Mouse (Mus musculus) heart, embryonic 11.5 days (tissue): ENCODE results near the gene Unkl. TPM values are rescaled to one million over a fixed set of nuclear protein-coding genes. Genes with fewer than 3 reads are reported as not detected.

ENCODE experiments used
- ATAC-seq: fragments of 200-750 bp; cut with Nextera tagmentation; replicated peaks from 2 replicates; pipeline ENCODE4 v1.8.0; 2017; ENCODE audit warnings: moderate library complexity; ENCODE audit not compliant: insufficient number of reproducible peaks, low FRiP score, low TSS enrichment
- H3K27ac ChIP-seq: fragments of 300-500 bp; sonication (generic); 2 replicates; pipeline ENCODE4 v1.5.1; 2014; ENCODE audit warnings: mild to moderate bottlenecking, low read depth, low read length
- H3K27me3 ChIP-seq: fragments of 300-500 bp; sonication (generic); 2 replicates; pipeline ENCODE4 v1.6.1; 2014; ENCODE audit warnings: mild to moderate bottlenecking, low read length, mixed read lengths; ENCODE audit not compliant: control insufficient read depth, insufficient read depth
- H3K36me3 ChIP-seq: fragments of 300-500 bp; sonication (generic); 2 replicates; pipeline ENCODE4 v1.6.1; 2014; ENCODE audit warnings: mild to moderate bottlenecking, low read length, moderate library complexity, mixed read lengths; ENCODE audit not compliant: control insufficient read depth, insufficient read depth
- H3K4me1 ChIP-seq: fragments of 300-500 bp; sonication (generic); 2 replicates; pipeline ENCODE4 v1.6.1; 2014; ENCODE audit warnings: low read length; ENCODE audit not compliant: control insufficient read depth, insufficient read depth
- H3K4me2 ChIP-seq: fragments of 300-500 bp; sonication (generic); 2 replicates; pipeline ENCODE4 v1.6.1; 2014; ENCODE audit warnings: mild to moderate bottlenecking, moderate library complexity
- H3K4me3 ChIP-seq: fragments of 300-500 bp; sonication (generic); 2 replicates; pipeline ENCODE4 v1.5.1; 2014; ENCODE audit warnings: low read depth, low read length
- H3K9ac ChIP-seq: fragments of 300-500 bp; sonication (generic); 2 replicates; pipeline ENCODE4 v1.6.1; 2014; ENCODE audit warnings: mild to moderate bottlenecking, low read depth, low read length, moderate library complexity
- H3K9me3 ChIP-seq: fragments of 300-500 bp; sonication (generic); replicated peaks from 2 replicates; pipeline ENCODE4 v1.6.1; 2016; ENCODE audit warnings: low read length; ENCODE audit not compliant: control insufficient read depth
- WGBS: fragments of 180-500 bp; shearing (Covaris S2); extraction: QIAGEN DNeasy Blood & Tissue Kit; methylation state at CpG from one replicate; pipeline ENCODE4 v1.1.7; 2014; ENCODE audit not compliant: insufficient replicate concordance; 5-methylcytosine and 5-hydroxymethylcytosine counted together
- polyA plus RNA-seq: library from polyadenylated mRNA; unstranded; fragments of >200 nt; fragmentation: Nextera tagmentation; extraction: Ambion mirVana; gene quantifications from 2 replicates; pipeline ENCODE4 v1.2.1, GENCODE M21; 2014

Unkl gene
- polyA plus RNA-seq, 1 experiment from 2014 or later: 3.2 TPM

- Histone ChIP-seq H3K4me3 (no peak overlapping the region), H3K4me2 (no peak overlapping the region)
Observed at GRCm38 (mm10) chr17:25255110-25255509, 66.9 kb downstream of the Unkl start.

GRCm38 (mm10) chr17:25256140-25256754 is 68.0 kb downstream of the Unkl start, which contains the start of gene Baiap3:
Gene Baiap3, minus strand, starts transcription at chr17:25256364.
- peak; percentile 51; the same call in 1 of the 2 replicates for ATAC-seq
- Histone ChIP-seq H3K4me2 (peak within 1 kb of the TSS; percentile 82), H3K9ac (peak within 1 kb of the TSS; percentile 54), H3K4me3 (peak within 1 kb of the TSS; percentile 43), H3K9me3 (no peaks in the 10 kb centered on the region), H3K27me3 (peaks cover 48% of the 10 kb centered on the region), H3K36me3 (peaks cover 9% of the 10 kb centered on the region; the same call in 1 of the 2 replicates), H3K27ac (no peak within 1 kb of the TSS), H3K4me1 (peaks cover 10% of the 10 kb centered on the region)
- 3% methylated on average over 30 of the region's 35 CpGs for WGBS

More at GRCm38 (mm10) chr17:25255110-25255509, 66.9 kb downstream of the Unkl start:
- ATAC-seq: no peak
- peaks cover 53% of the 10 kb centered on the region for H3K27me3 ChIP-seq
- 49% methylated on average over 2 of the region's 2 CpGs for WGBS
- H3K9ac ChIP-seq: no peak overlapping the region
- H3K27ac ChIP-seq: no peak overlapping the region
- no peaks in the 10 kb centered on the region for H3K9me3 ChIP-seq
- H3K36me3 ChIP-seq: peaks cover 8% of the 10 kb centered on the region; the same call in 1 of the 2 replicates
- peaks cover 10% of the 10 kb centered on the region for H3K4me1 ChIP-seq

- peaks cover 36% of the 10 kb centered on the region for H3K27me3 ChIP-seq
- H3K36me3 ChIP-seq: peaks cover 14% of the 10 kb centered on the region
- no peak overlapping the region for H3K27ac ChIP-seq
- 50% methylated on average over 6 of the region's 6 CpGs for WGBS
- no peaks in the 10 kb centered on the region for H3K9me3 ChIP-seq
- ATAC-seq: no peak
- H3K4me2 ChIP-seq: no peak overlapping the region
- no peak overlapping the region for H3K9ac ChIP-seq
- H3K4me3 ChIP-seq: no peak overlapping the region
- peaks cover 10% of the 10 kb centered on the region for H3K4me1 ChIP-seq
Observed at GRCm38 (mm10) chr17:25257804-25258261, 69.6 kb downstream of the Unkl start.

- H3K9ac ChIP-seq: no peak overlapping the region
- 72% methylated on average over 3 of the region's 3 CpGs for WGBS
- H3K4me3 ChIP-seq: no peak overlapping the region
- H3K27ac ChIP-seq: no peak overlapping the region
- H3K4me1 ChIP-seq: no peaks in the 10 kb centered on the region
- no peak for ATAC-seq
- H3K4me2 ChIP-seq: no peak overlapping the region
- H3K9me3 ChIP-seq: no peaks in the 10 kb centered on the region
- peaks cover 57% of the 10 kb centered on the region for H3K36me3 ChIP-seq
- no peaks in the 10 kb centered on the region for H3K27me3 ChIP-seq
Observed at GRCm38 (mm10) chr17:25264453-25264852, 76.3 kb downstream of the Unkl start.

- Histone ChIP-seq H3K36me3 (peaks cover 26% of the 10 kb centered on the region), H3K27me3 (no peaks in the 10 kb centered on the region), H3K9ac (peak overlapping the region; percentile 99), H3K4me1 (peaks cover 18% of the 10 kb centered on the region), H3K27ac (no peak overlapping the region), H3K4me2 (peak overlapping the region; percentile 95), H3K9me3 (no peaks in the 10 kb centered on the region), H3K4me3 (peak overlapping the region; percentile 94; the same call in 1 of the 2 replicates)
- ATAC-seq: no peak
- 67% methylated on average over 2 of the region's 2 CpGs for WGBS
Observed at GRCm38 (mm10) chr17:25270795-25271335, 82.7 kb downstream of the Unkl start.

GRCm38 (mm10) chr17:25272326-25272725 is 84.1 kb downstream of the Unkl start:
- peaks cover 18% of the 10 kb centered on the region for H3K4me1 ChIP-seq
- H3K9ac ChIP-seq: peak overlapping the region; percentile 99
- H3K4me2 ChIP-seq: peak overlapping the region; percentile 95
- peak overlapping the region; percentile 94 for H3K4me3 ChIP-seq
- no peaks in the 10 kb centered on the region for H3K27me3 ChIP-seq
- no peaks in the 10 kb centered on the region for H3K9me3 ChIP-seq
- ATAC-seq: no peak
- WGBS: under 1% methylated on average over 10 of the region's 10 CpGs
- peak overlapping the region; percentile 99 for H3K27ac ChIP-seq
- peaks cover 16% of the 10 kb centered on the region for H3K36me3 ChIP-seq

- Histone ChIP-seq H3K27me3 (no peaks in the 10 kb centered on the region), H3K4me2 (peak overlapping the region; percentile 95), H3K27ac (peak overlapping the region; percentile 99), H3K4me3 (peak overlapping the region; percentile 94), H3K9ac (peak overlapping the region; percentile 99), H3K4me1 (peaks cover 18% of the 10 kb centered on the region), H3K36me3 (peaks cover 8% of the 10 kb centered on the region), H3K9me3 (no peaks in the 10 kb centered on the region)
- ATAC-seq: peak; percentile 86
- WGBS: under 1% methylated on average over 80 of the region's 92 CpGs
Observed at GRCm38 (mm10) chr17:25272951-25273705, 84.9 kb downstream of the Unkl start.

- Histone ChIP-seq H3K4me2 (peak overlapping the region; percentile 95), H3K36me3 (peaks cover 1% of the 10 kb centered on the region; the same call in 1 of the 2 replicates)
Observed at GRCm38 (mm10) chr17:25273706-25274501, 85.7 kb downstream of the Unkl start.

More at GRCm38 (mm10) chr17:25273706-25274501, 85.7 kb downstream of the Unkl start:
- peaks cover 18% of the 10 kb centered on the region for H3K4me1 ChIP-seq
- 1% methylated on average over 37 of the region's 45 CpGs for WGBS
- H3K9me3 ChIP-seq: no peaks in the 10 kb centered on the region
- H3K27me3 ChIP-seq: no peaks in the 10 kb centered on the region
- H3K4me3 ChIP-seq: peak overlapping the region; percentile 94
- H3K27ac ChIP-seq: peak overlapping the region; percentile 99
- peak; percentile 88 for ATAC-seq
- peak overlapping the region; percentile 99 for H3K9ac ChIP-seq
